Mouse (Mus musculus): Measurements from ENCODE around the gene Slc24a3. TPM values are rescaled to one million over a fixed set of nuclear protein-coding genes. Genes with fewer than 3 reads are reported as not detected.
A peak's percentile ranks its signal among the peaks of the same experiment; 100 is the strongest.

Gene Slc24a3
- polyA plus RNA-seq, 1 experiment from 2014 or later: 2.1 TPM

- no peaks in the 10 kb centered on the region for H3K9me3 ChIP-seq (ENCODE audit: control insufficient read depth, low read length)
- no peak for DNase-seq (ENCODE audit: low spot score)
- no peak overlapping the region for H3K4me2 ChIP-seq
- no peak overlapping the region for H3K9ac ChIP-seq (ENCODE audit: low read depth, low read length)
- H3K27me3 ChIP-seq (replicated peaks; ENCODE audit: control insufficient read depth, insufficient read depth, low read length): no peaks in the 10 kb centered on the region
- no peaks in the 10 kb centered on the region for H3K36me3 ChIP-seq (ENCODE audit: control insufficient read depth, insufficient read depth, low read length)
- no peaks in the 10 kb centered on the region for H3K4me1 ChIP-seq (replicated peaks; ENCODE audit: control insufficient read depth, insufficient read depth, low read length)
- no peak for ATAC-seq (replicated peaks; ENCODE audit: low FRiP score)
- 94% methylated on average over 2 of the region's 2 CpGs for WGBS
- H3K27ac ChIP-seq (ENCODE audit: low read depth, low read length): no peak overlapping the region
- H3K4me3 ChIP-seq (ENCODE audit: low read depth, low read length): no peak overlapping the region
Measured at GRCm38 (mm10) chr2:145217422-145217821, 49.9 kb downstream of the Slc24a3 start.

GRCm38 (mm10) chr2:145219246-145219645 lies 51.7 kb downstream of the Slc24a3 start:
- Histone ChIP-seq H3K36me3 (ENCODE audit: control insufficient read depth, insufficient read depth, low read length) (no peaks in the 10 kb centered on the region), H3K9me3 (ENCODE audit: control insufficient read depth, low read length) (no peaks in the 10 kb centered on the region), H3K4me1 (replicated peaks; ENCODE audit: control insufficient read depth, insufficient read depth, low read length) (no peaks in the 10 kb centered on the region), H3K4me2 (no peak overlapping the region), H3K9ac (ENCODE audit: low read depth, low read length) (no peak overlapping the region), H3K4me3 (ENCODE audit: low read depth, low read length) (no peak overlapping the region), H3K27me3 (replicated peaks; ENCODE audit: control insufficient read depth, insufficient read depth, low read length) (no peaks in the 10 kb centered on the region), H3K27ac (ENCODE audit: low read depth, low read length) (no peak overlapping the region)
- ATAC-seq (replicated peaks; ENCODE audit: low FRiP score) (no peak), DNase-seq (ENCODE audit: low spot score) (no peak)
- 82% methylated on average over 6 of the region's 6 CpGs for WGBS

- peaks cover 2% of the 10 kb centered on the region; the same call in 1 of the 2 replicates for H3K4me1 ChIP-seq (replicated peaks; ENCODE audit: control insufficient read depth, insufficient read depth, low read length)
- no peaks in the 10 kb centered on the region for H3K9me3 ChIP-seq (ENCODE audit: control insufficient read depth, low read length)
- no peaks in the 10 kb centered on the region for H3K27me3 ChIP-seq (replicated peaks; ENCODE audit: control insufficient read depth, insufficient read depth, low read length)
- H3K27ac ChIP-seq (ENCODE audit: low read depth, low read length): no peak overlapping the region
- H3K9ac ChIP-seq (ENCODE audit: low read depth, low read length): no peak overlapping the region
- DNase-seq (ENCODE audit: low spot score) (no peak), ATAC-seq (replicated peaks; ENCODE audit: low FRiP score) (no peak)
- 78% methylated on average over 4 of the region's 4 CpGs for WGBS
- no peak overlapping the region for H3K4me2 ChIP-seq
- H3K36me3 ChIP-seq (ENCODE audit: control insufficient read depth, insufficient read depth, low read length): no peaks in the 10 kb centered on the region
- H3K4me3 ChIP-seq (ENCODE audit: low read depth, low read length): no peak overlapping the region
Measured at GRCm38 (mm10) chr2:145223646-145224045, 56.1 kb downstream of the Slc24a3 start.

DNA sequence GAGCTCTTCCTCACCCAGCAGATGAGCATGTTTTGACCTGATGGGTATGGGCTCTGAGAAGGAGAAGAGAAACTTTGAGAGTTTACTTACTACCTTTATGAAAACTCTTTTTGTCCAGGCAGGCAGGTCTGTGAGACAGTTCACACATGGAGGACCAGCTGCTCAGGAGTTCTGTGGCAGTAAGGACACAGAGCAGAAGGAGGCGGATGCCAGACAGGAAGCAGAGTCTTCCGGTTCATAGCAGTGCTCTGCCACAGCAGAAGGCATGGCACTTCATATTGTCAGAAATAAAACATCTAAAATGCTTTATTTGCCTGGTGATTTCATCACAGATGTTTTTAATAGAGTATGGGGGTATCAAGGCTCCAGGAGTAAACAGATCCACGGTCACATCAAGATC lies 58.1 kb downstream of the Slc24a3 start:
- Histone ChIP-seq H3K4me3 (ENCODE audit: low read depth, low read length) (no peak overlapping the region), H3K4me1 (replicated peaks; ENCODE audit: control insufficient read depth, insufficient read depth, low read length) (peaks cover 5% of the 10 kb centered on the region; the same call in 1 of the 2 replicates), H3K36me3 (ENCODE audit: control insufficient read depth, insufficient read depth, low read length) (no peaks in the 10 kb centered on the region), H3K4me2 (no peak overlapping the region), H3K9me3 (ENCODE audit: control insufficient read depth, low read length) (no peaks in the 10 kb centered on the region), H3K9ac (ENCODE audit: low read depth, low read length) (no peak overlapping the region), H3K27me3 (replicated peaks; ENCODE audit: control insufficient read depth, insufficient read depth, low read length) (no peaks in the 10 kb centered on the region), H3K27ac (ENCODE audit: low read depth, low read length) (no peak overlapping the region)
- no peak for DNase-seq (ENCODE audit: low spot score)
- WGBS: 49% methylated on average over 3 of the region's 3 CpGs
- ATAC-seq (replicated peaks; ENCODE audit: low FRiP score): peak; percentile 55; the same call in 1 of the 2 replicates

- H3K9ac ChIP-seq (ENCODE audit: low read depth, low read length): no peak overlapping the region
- H3K27me3 ChIP-seq (replicated peaks; ENCODE audit: control insufficient read depth, insufficient read depth, low read length): no peaks in the 10 kb centered on the region
- H3K9me3 ChIP-seq (ENCODE audit: control insufficient read depth, low read length): no peaks in the 10 kb centered on the region
- ATAC-seq (replicated peaks; ENCODE audit: low FRiP score) (peak; percentile 66), DNase-seq (ENCODE audit: low spot score) (no peak)
- H3K4me3 ChIP-seq (ENCODE audit: low read depth, low read length): no peak overlapping the region
- H3K4me1 ChIP-seq (replicated peaks; ENCODE audit: control insufficient read depth, insufficient read depth, low read length): peaks cover 5% of the 10 kb centered on the region; the same call in 1 of the 2 replicates
- H3K36me3 ChIP-seq (ENCODE audit: control insufficient read depth, insufficient read depth, low read length): no peaks in the 10 kb centered on the region
- no peak overlapping the region for H3K27ac ChIP-seq (ENCODE audit: low read depth, low read length)
- WGBS: 45% methylated on average over 1 of the region's 1 CpGs
- H3K4me2 ChIP-seq: no peak overlapping the region
Measured at GRCm38 (mm10) chr2:145226100-145226499, 58.5 kb downstream of the Slc24a3 start.

- no peaks in the 10 kb centered on the region for H3K36me3 ChIP-seq (ENCODE audit: control insufficient read depth, insufficient read depth, low read length)
- no peaks in the 10 kb centered on the region for H3K9me3 ChIP-seq (ENCODE audit: control insufficient read depth, low read length)
- peaks cover 5% of the 10 kb centered on the region; the same call in 1 of the 2 replicates for H3K4me1 ChIP-seq (replicated peaks; ENCODE audit: control insufficient read depth, insufficient read depth, low read length)
- no peak overlapping the region for H3K4me2 ChIP-seq
- no peaks in the 10 kb centered on the region for H3K27me3 ChIP-seq (replicated peaks; ENCODE audit: control insufficient read depth, insufficient read depth, low read length)
- no peak for ATAC-seq (replicated peaks; ENCODE audit: low FRiP score)
- no peak overlapping the region for H3K9ac ChIP-seq (ENCODE audit: low read depth, low read length)
- no peak overlapping the region for H3K4me3 ChIP-seq (ENCODE audit: low read depth, low read length)
- no peak overlapping the region for H3K27ac ChIP-seq (ENCODE audit: low read depth, low read length)
- 87% methylated on average over 5 of the region's 5 CpGs for WGBS
- no peak for DNase-seq (ENCODE audit: low spot score)
Measured at GRCm38 (mm10) chr2:145227351-145227750, 59.8 kb downstream of the Slc24a3 start.

DNA sequence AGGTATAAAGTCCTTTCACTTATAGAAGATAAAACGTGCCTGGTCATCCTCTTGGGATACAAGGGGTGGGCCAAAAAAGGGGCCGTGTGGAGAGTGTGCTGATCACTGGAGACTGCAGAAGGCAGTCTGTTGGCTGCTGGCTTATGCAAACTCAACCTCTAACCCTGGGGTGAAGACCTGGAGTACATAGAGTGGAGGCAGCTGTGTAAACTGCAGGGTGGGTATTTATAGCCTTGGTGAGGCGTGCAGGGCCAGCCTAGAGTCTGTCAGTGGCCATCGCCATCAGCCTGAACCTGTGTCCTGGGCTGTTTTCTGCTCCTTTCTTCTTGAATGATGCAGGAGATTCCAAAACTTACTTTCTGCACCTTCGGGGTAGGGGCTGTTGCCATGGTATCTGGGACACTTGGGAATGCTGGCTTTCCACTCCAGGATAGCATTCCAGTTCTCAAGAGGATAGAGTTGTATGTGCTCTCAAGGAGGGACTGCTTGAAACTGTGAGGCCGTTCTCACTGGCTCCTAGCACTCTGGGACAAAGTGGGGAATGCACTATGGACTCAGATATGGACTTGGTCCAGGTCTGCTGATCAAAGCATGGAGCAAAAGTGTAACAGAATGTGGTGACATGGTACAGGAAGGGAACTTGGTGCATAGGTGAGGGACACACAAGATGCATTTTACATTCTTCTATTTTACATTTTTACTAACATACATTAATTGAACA lies 65.4 kb downstream of the Slc24a3 start:
- Histone ChIP-seq H3K36me3 (ENCODE audit: control insufficient read depth, insufficient read depth, low read length) (no peaks in the 10 kb centered on the region), H3K4me3 (ENCODE audit: low read depth, low read length) (no peak overlapping the region), H3K9me3 (ENCODE audit: control insufficient read depth, low read length) (no peaks in the 10 kb centered on the region), H3K27me3 (replicated peaks; ENCODE audit: control insufficient read depth, insufficient read depth, low read length) (no peaks in the 10 kb centered on the region), H3K4me2 (no peak overlapping the region), H3K27ac (ENCODE audit: low read depth, low read length) (peak overlapping the region; percentile 61), H3K4me1 (replicated peaks; ENCODE audit: control insufficient read depth, insufficient read depth, low read length) (peaks cover 19% of the 10 kb centered on the region), H3K9ac (ENCODE audit: low read depth, low read length) (no peak overlapping the region)
- DNase-seq (ENCODE audit: low spot score) (no peak), ATAC-seq (replicated peaks; ENCODE audit: low FRiP score) (peak; percentile 87)
- 47% methylated on average over 6 of the region's 6 CpGs for WGBS

- 30% methylated on average over 7 of the region's 7 CpGs for WGBS
- DNase-seq (ENCODE audit: low spot score) (no peak), ATAC-seq (replicated peaks; ENCODE audit: low FRiP score) (peak; percentile 29)
- H3K4me3 ChIP-seq (ENCODE audit: low read depth, low read length): no peak overlapping the region
- no peaks in the 10 kb centered on the region for H3K36me3 ChIP-seq (ENCODE audit: control insufficient read depth, insufficient read depth, low read length)
- no peaks in the 10 kb centered on the region for H3K9me3 ChIP-seq (ENCODE audit: control insufficient read depth, low read length)
- peaks cover 19% of the 10 kb centered on the region for H3K4me1 ChIP-seq (replicated peaks; ENCODE audit: control insufficient read depth, insufficient read depth, low read length)
- 0 out of 2 replicates have a peak overlapping the region, but pooled peaks have one; percentile 61 for H3K27ac ChIP-seq (ENCODE audit: low read depth, low read length)
- H3K4me2 ChIP-seq: peak overlapping the region; percentile 38
- no peak overlapping the region for H3K9ac ChIP-seq (ENCODE audit: low read depth, low read length)
- H3K27me3 ChIP-seq (replicated peaks; ENCODE audit: control insufficient read depth, insufficient read depth, low read length): no peaks in the 10 kb centered on the region
Measured at GRCm38 (mm10) chr2:145233547-145234398, 66.2 kb downstream of the Slc24a3 start.

Data from liver, embryonic 11.5 days (tissue).